Mouse (Mus musculus): ENCODE data around the gene Lman2l. TPM values are rescaled to one million over a fixed set of nuclear protein-coding genes. Genes with fewer than 3 reads are reported as not detected.

The Lman2l gene
- total RNA-seq (2023), result 10 to 100 TPM; 44.3 to 46.6 TPM

DNA sequence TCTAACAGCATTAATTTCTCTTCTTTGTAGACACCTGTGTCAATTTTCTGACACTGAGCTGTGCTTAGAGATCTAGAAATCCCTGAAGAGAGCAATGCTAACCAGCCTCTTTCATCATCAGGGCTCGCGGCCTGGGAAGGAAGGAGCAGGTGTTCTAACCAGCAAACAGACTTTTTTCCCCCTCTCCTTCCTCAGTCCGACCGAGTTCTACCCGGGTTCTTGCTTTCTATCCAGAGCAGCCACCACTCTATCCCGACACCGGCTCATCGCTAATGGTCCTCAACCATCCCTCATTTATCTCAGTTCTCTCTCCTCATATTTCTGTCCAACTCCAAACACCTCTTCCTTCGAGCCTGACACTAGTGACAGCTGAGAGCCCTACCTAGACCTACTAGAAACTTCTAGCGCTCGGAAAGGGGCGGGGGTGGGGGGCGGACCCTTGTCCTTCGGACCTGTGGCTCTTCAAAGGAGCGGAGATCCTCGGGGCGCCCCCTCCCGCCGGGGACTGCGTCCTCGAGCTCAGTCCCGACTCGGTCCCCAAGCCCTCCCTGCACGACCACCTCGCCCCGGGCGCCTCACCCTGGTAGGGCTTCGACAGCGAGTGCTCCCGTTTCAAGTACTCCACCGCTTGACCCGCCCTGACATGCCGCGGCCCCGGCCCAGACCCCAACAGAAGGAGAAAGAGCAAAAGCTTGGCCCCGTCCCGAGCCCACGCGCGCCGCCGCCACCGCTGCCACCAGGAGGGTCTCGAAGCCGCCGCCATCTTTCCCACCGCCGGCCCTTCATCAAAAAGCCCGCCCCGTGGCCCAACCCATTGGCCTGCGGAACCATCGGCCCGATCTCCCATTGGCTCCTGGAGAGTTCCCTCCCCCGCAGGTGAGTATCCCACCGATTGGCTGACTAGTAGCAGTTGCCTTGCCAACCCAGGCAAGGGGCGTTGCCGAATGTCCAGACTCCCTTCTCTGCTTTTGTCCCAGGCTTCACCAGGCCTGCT, at the start of gene Lman2l:
Gene Lman2l, minus strand, starts transcription at position 801 of the 994 bp plus-strand sequence.

GRCm38 (mm10) chr1:36471181-36472105, 26.4 kb upstream of the Lman2l start, which contains the start of gene Cnnm4:
TSS of gene Cnnm4 (plus strand) at chr1:36471620.

GRCm38 (mm10) chr1:36371934-36372845, 72.9 kb downstream of the Lman2l start, which contains the start of gene Fer1l5:
TSS of gene Fer1l5 (plus strand) at chr1:36372291.

Other genes with a start within 250 kb of the Lman2l start
- 10 to 100 TPM; 64.0 to 71.4 TPM for gene Uggt1, start 200.6 kb downstream of the Lman2l start, total RNA-seq (2023)
- gene Neurl3, start 170.6 kb downstream of the Lman2l start, total RNA-seq (2023), result 100 to 1,000 TPM; 110 to 115 TPM
- 10 to 100 TPM; 59.0 to 74.6 TPM for gene Arid5a, start 137.5 kb downstream of the Lman2l start, total RNA-seq (2023)
- 10 to 100 TPM; 39.7 to 40.2 TPM for gene Kansl3, start 76.1 kb downstream of the Lman2l start, total RNA-seq (2023)
- under 1 TPM in 1 of 2 experiments, not detected in 1; 0.29 TPM for gene Fer1l5, start 73.0 kb downstream of the Lman2l start, total RNA-seq (2023)
- gene Cnnm4, start 26.3 kb upstream of the Lman2l start, total RNA-seq (2023), result 10 to 100 TPM; 22.8 to 29.2 TPM
- 10 to 100 TPM; 22.2 to 30.3 TPM for gene Cnnm3, start 66.6 kb upstream of the Lman2l start, total RNA-seq (2023)
- 1 to 10 TPM; 3.2 to 5.7 TPM for gene Ankrd23, start 91.6 kb upstream of the Lman2l start, total RNA-seq (2023)
- 1 to 10 TPM in 1 of 2 experiments, not detected in 1; 2.5 TPM for gene Gm42417, start 94.2 kb upstream of the Lman2l start, total RNA-seq (2023)
- gene Ankrd39, start 102.2 kb upstream of the Lman2l start, total RNA-seq (2023), result 1 to 10 TPM; 3.9 to 4.0 TPM
- gene Sema4c, start 113.1 kb upstream of the Lman2l start, total RNA-seq (2023), result 1 to 10 TPM; 1.4 to 1.7 TPM
- gene Fam178b, start 237.9 kb upstream of the Lman2l start, total RNA-seq (2023), result under 1 TPM in 1 of 2 experiments, not detected in 1; 0.49 TPM
- gene Cox5b, start 246.2 kb upstream of the Lman2l start, total RNA-seq (2023), result 100 to 1,000 TPM; 249 to 268 TPM

All from neutrophil, adult 83 days (primary cell).